Mouse (Mus musculus) urinary bladder, postnatal 36 days (tissue): ENCODE measurements around the gene Cth.

Source experiments
- DNase-seq, 2 experiments: peaks; one replicate each; pipeline ENCODE4 v3.0.0; 2022; ENCODE audit warnings: low spot score in 2 of 2, mixed read lengths in 1 of 2

The Cth gene

DNA sequence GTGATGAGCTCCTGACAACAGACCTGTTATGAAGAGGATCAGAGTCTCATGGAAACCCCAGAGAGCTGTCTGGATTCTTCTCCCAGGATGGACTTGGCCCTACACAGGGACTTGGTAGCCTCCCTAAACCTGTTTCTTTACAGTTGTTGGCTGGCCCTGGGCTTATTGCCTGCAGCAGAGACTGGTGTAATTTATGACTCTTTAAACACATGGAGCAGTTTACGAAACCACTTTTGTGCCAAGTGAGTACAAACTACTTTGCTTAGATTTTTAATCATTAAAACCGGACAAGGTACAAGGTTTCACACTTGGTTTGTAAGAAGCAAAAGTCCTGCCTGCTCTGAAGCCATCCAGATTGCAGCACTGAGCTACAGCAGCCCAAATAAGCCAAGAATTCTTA lies 12.7 kb downstream of the Cth start:
- no peak for DNase-seq

- no peak for DNase-seq
Observed at GRCm38 (mm10) chr3:157910262-157910661, 14.6 kb downstream of the Cth start.

- no peak for DNase-seq
Observed at GRCm38 (mm10) chr3:157908166-157908565, 16.7 kb downstream of the Cth start.

DNA sequence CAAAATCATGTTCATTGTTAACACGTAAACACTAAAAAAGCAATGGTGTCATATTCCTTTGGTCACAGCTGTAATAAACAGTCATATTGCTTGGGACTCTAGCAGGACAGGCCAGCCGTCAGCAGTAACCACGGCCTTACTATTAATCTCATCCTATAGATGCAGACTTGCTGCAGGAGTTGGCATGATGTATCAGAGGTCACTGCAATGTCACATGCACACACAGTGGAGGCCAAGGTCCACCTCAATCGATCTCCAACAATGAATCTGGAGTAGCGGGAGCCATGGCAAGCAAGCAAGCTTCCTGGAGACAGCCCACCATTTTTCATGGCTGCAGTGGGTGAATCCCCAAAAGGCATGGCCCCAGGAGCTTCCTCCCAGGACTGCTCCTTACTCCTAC lies 23.2 kb downstream of the Cth start:
- no peak for DNase-seq

- no peak for DNase-seq
Observed at GRCm38 (mm10) chr3:157899986-157900385, 24.9 kb downstream of the Cth start.

GRCm38 (mm10) chr3:157897645-157898044 lies 27.2 kb downstream of the Cth start:
- DNase-seq: no peak

GRCm38 (mm10) chr3:157891819-157892218 lies 33.1 kb downstream of the Cth start:
- no peak for DNase-seq

DNA sequence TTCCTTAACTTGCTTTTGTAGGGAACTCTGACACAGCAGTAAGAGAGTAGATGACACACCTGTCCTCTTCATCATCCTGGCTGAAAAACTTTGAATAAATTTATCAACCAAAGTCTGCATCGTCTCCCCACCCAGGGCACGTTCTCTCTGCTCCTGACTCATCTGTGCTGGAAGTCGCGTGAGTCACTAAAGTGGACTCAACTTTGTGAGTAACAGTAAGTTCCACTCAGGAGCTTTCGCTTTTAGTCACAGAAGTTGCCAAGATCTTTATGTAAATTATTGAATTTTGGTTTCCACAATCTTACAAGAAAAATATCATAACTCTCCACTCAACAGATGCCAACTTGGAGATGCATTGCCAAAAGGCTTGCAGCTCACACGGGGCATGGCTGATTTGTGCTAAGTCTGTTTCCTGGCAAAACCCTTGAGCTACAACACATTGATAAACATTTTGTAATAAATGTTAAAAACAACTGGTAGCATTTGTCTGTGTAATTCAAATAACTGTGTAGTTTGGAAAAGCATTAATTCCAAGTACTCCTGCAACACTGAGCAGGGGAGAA lies 40.7 kb downstream of the Cth start:
- no peak for DNase-seq

- DNase-seq: no peak
Observed at GRCm38 (mm10) chr3:157883085-157883484, 41.8 kb downstream of the Cth start.

GRCm38 (mm10) chr3:157881992-157882391 lies 42.9 kb downstream of the Cth start:
- no peak for DNase-seq

GRCm38 (mm10) chr3:157880983-157881382 lies 43.9 kb downstream of the Cth start:
- DNase-seq: no peak

- DNase-seq: no peak
Observed at GRCm38 (mm10) chr3:157877847-157878246, 47.0 kb downstream of the Cth start.

GRCm38 (mm10) chr3:157876439-157877156 lies 48.3 kb downstream of the Cth start:
- peak in 1 of 2 experiments; percentile 22 for DNase-seq

DNA sequence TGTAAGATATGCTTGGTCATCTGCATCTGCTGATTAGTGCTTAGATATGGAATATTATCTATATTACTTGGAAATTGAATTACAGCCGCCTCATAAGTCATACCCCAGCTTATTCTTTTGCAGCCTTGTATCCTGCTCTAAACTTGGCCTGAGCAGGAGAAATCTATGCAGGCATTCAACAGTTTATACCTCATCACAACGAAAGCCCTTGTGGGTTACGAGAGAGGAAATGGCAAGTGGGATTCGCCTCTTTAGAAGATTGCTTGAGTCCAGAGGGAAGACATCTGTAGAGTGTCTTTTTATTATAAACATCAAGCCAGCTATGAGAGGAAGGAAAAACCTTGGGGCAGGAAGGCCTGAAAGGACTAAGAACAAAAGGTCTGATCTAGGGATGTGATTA lies 52.0 kb downstream of the Cth start:
- DNase-seq: no peak

DNA sequence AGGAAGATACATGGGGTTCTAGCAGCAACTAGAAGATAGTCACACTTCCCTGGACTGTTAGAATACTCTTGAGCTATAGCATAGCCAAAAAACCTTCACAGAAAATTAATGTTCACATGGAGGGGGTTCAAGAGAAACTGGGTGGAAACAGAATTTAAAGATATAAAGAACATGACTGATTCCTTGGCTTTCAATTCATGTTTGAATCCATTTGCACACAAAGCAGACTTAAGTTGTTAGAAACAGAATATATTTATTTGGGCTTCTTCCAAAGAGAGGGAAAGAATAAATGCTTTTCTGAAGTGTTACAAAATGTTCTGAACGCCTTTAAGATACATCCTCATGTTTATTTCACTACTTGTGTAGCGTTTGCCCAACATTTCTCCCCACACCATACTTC lies 57.0 kb downstream of the Cth start:
- no peak for DNase-seq

DNA sequence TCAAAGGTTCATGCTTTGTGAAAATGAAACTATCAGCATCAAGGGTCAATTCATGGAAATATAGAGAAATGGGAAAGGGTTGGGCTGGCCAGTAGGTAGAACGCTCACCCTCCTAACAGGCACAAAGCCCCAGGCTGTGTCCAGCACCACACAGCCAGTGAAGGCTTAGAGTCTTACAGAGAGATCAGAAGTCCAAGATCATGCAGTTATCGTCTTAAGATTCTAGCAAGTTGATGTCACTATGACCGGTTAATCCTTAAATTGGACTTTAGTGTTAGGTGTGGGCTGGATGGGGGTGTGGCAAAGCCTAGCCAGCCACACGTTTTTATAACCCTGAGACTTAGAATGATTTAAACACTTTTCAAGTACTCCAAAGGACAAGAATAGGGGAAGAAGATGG lies 58.6 kb downstream of the Cth start:
- DNase-seq: no peak

- no peak for DNase-seq
Observed at GRCm38 (mm10) chr3:157865848-157866247, 59.0 kb downstream of the Cth start.

DNA sequence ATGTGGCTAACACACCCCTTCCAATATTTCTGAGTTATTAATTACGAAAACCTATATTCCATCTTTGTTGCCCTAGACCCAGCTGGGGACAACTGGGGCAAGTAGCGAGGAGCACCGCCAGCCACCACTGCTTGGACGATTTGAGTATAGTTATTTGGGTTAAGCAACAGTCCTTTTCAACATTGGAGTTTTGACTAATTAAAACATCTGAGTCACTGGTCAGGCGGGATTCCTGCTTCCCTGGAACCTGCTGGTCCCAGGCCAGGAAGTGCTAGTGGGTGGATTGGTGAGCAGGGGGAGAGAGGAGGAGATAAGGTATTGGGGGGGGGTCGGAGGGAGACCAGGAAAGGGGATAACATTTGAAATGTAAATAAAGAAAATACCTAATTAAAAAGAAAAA lies 59.4 kb downstream of the Cth start:
- DNase-seq: no peak

- DNase-seq: no peak
Observed at GRCm38 (mm10) chr3:157852806-157853205, 72.1 kb downstream of the Cth start.

DNA sequence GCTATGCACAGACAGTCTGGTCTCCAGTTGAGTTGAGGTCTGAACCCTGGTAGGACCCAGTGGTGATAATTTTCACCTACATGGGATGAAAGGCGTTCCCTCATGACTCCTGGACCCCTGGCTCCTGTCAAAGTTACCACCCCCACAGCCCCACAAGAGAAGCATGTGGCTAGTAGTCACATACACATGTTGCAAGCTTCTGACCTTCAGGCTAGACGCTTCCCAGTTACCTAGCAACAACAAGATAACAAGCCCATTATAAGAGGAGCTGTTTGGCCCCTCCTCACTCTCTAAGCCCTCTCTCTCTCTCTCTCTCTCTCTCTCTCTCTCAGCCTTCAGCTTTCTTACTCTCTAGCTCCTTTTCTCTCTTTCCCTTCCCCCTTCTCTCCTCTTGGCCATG lies 76.4 kb downstream of the Cth start:
- DNase-seq: no peak

DNA sequence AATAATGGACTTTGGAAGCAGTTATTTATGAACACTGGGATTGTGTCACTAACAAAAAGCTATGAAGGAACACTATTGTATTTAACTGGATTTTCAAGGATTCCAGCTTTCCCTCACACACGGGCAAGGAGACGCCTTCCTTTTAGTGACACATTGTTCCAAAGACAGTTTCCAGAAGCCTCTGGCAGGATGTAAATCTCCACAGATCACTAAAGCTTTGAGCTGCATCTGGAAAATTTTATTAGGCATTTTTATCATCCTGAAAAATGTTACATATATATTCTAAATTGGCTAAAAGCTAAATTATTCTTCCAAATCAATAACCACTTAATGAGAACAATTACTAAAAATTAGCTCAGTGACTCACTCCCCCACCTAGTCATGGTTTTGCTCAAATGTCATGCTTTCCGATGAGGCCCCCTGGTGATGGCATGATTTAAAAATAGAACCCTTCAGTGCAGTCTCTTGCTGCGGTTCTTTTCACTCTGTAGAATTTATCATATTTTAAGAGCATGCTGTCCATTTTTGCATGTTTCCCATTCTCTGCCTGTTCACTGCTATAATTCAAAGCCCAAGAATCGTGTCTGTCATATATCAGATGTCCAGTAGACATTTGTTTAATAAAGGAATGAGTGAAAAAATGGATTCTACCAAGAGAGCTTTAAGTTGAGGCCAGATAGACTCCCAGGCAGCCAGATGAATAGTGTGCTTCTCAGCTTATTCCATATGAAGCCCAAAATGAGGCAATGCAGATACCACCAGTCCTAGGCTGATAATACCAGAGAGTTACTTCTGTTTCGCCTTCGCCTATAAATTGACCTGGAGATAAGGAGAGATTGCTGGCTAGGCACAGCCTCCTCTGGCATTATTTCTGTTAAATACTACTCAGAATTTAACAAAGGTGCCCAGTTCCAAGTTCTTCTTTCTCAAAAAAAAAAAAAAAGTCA lies 77.3 kb downstream of the Cth start:
- no peak for DNase-seq
